Mouse (Mus musculus): ENCODE measurements around the gene Dnpep. TPM values are rescaled to one million over a fixed set of nuclear protein-coding genes. Genes with fewer than 3 reads are reported as not detected.

Gene Dnpep
- polyA plus RNA-seq, 1 experiment from 2014 or later = 52.4 TPM

DNA sequence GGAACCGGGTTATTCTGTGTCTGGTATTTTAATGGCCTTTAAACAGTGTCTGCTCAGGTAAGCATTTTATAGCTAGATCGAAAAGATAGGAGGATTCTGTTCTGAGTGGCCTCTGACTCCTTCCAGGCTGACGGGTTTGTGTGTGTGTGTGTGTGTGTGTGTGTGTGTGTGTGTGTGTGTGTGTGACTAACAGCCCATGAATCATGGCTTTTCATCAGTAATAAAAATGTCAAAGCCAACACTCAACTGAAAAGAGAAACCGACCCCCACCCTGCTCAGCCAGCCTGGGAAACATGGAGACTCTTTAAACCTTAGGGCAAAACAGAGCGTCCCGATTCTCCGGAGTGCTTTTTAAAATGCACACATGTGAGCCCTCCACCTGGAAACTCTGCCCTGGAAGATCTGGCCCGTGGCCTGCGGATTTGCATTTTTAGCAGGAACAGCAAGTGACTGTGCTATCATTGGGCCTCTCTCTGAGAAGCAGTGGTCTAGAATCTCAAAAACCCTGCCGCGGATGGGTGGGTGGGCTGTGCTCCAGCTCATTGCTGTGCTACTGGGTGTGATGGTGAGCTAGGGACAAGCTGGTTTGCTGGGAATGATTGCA, 20.4 kb upstream of the Dnpep start:
- H3K36me3 ChIP-seq (ENCODE audit: control insufficient read depth, insufficient read depth) = no peaks in the 10 kb centered on the region
- H3K4me2 ChIP-seq (ENCODE audit: low read depth, low read length) = no peak overlapping the region
- H3K9ac ChIP-seq (ENCODE audit: low read depth, low read length) = no peak overlapping the region
- no peaks in the 10 kb centered on the region for H3K9me3 ChIP-seq (replicated peaks; ENCODE audit: control insufficient read depth, low read length)
- 32% methylated on average over 11 of the region's 11 CpGs for WGBS (ENCODE audit: insufficient replicate concordance)
- H3K4me1 ChIP-seq (ENCODE audit: control insufficient read depth, low read depth, low read length) = no peaks in the 10 kb centered on the region
- H3K27me3 ChIP-seq (ENCODE audit: control insufficient read depth, insufficient read depth, low read depth, low read length) = peaks cover 7% of the 10 kb centered on the region; the same call in 1 of the 2 replicates
- no peak for ATAC-seq (ENCODE audit: low read depth)
- H3K27ac ChIP-seq (ENCODE audit: low read length) = no peak overlapping the region
- H3K4me3 ChIP-seq (ENCODE audit: low read depth, low read length) = no peak overlapping the region

DNA sequence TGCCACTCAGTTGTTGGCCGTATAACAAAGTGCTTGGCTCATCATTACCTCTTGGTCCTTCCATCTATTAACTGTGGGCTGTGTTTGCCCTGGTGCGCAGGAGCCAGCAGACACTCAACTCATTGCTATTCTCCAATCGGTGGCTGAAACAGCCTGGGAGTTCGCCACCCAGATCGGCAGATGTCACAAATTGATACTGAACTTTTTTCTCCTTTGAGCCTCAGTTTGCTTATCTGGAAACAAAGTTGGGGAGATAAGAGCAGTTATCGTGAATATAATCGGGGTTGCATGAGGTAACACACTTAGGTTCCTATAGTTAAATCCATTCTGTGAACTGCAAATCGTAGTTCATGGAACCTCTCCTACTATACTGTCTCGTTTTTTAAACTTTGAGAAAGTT, 19.3 kb upstream of the Dnpep start:
- 35% methylated on average over 9 of the region's 9 CpGs for WGBS (ENCODE audit: insufficient replicate concordance)
- H3K4me1 ChIP-seq (ENCODE audit: control insufficient read depth, low read depth, low read length) = no peaks in the 10 kb centered on the region
- H3K36me3 ChIP-seq (ENCODE audit: control insufficient read depth, insufficient read depth) = no peaks in the 10 kb centered on the region
- H3K27ac ChIP-seq (ENCODE audit: low read length) = no peak overlapping the region
- peaks cover 5% of the 10 kb centered on the region; the same call in 1 of the 2 replicates for H3K27me3 ChIP-seq (ENCODE audit: control insufficient read depth, insufficient read depth, low read depth, low read length)
- H3K4me3 ChIP-seq (ENCODE audit: low read depth, low read length) = no peak overlapping the region
- no peaks in the 10 kb centered on the region for H3K9me3 ChIP-seq (replicated peaks; ENCODE audit: control insufficient read depth, low read length)
- no peak overlapping the region for H3K9ac ChIP-seq (ENCODE audit: low read depth, low read length)
- no peak for ATAC-seq (ENCODE audit: low read depth)
- no peak overlapping the region for H3K4me2 ChIP-seq (ENCODE audit: low read depth, low read length)

DNA sequence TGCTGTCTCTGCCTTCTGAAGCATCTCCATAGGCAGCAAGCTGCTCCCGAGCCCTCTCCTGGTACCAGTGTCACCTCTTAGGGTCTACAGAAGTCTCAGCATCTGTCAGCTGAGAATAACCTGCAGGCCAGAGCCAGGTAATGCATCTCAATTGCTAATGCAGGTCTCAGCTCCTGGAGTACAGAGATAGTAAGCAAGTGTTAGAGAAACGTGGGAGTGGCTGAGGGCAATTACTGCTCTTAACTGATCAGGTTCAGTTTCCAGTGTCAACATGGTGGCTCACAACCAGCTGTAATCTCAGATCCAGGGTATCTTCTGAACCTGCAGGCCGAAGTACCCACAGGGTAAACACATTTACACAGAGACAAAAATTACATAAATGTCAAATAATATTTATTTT, 18.7 kb upstream of the Dnpep start:
- H3K9me3 ChIP-seq (replicated peaks; ENCODE audit: control insufficient read depth, low read length) = no peaks in the 10 kb centered on the region
- WGBS (ENCODE audit: insufficient replicate concordance) = 38% methylated on average over 3 of the region's 3 CpGs
- H3K4me2 ChIP-seq (ENCODE audit: low read depth, low read length) = no peak overlapping the region
- H3K27ac ChIP-seq (ENCODE audit: low read length) = no peak overlapping the region
- H3K4me1 ChIP-seq (ENCODE audit: control insufficient read depth, low read depth, low read length) = no peaks in the 10 kb centered on the region
- ATAC-seq (ENCODE audit: low read depth) = no peak
- no peaks in the 10 kb centered on the region for H3K36me3 ChIP-seq (ENCODE audit: control insufficient read depth, insufficient read depth)
- H3K4me3 ChIP-seq (ENCODE audit: low read depth, low read length) = no peak overlapping the region
- no peak overlapping the region for H3K9ac ChIP-seq (ENCODE audit: low read depth, low read length)
- no peaks in the 10 kb centered on the region for H3K27me3 ChIP-seq (ENCODE audit: control insufficient read depth, insufficient read depth, low read depth, low read length)

DNA sequence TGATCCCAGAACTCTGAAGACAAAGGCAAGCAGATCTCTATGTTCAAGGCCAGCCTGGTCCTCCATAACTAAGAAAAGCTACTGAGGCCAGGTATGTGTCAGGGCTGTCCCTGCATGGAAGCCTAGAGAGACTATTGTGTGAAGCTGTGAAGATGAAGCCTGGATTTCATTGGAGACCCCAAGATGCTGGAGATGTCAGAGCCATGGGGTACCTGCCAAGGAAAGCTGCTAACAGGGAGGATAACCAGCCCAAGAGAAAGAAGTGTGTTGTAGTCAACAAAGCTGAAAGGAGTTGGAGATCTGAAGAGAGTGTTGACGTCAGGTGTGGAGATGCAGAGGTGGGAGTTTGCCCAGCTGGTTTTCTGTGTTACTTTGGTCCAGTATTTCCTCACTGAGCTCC, 13.5 kb upstream of the Dnpep start:
- Histone ChIP-seq H3K4me2 (ENCODE audit: low read depth, low read length) (no peak overlapping the region), H3K9ac (ENCODE audit: low read depth, low read length) (no peak overlapping the region), H3K36me3 (ENCODE audit: control insufficient read depth, insufficient read depth) (no peaks in the 10 kb centered on the region), H3K27ac (ENCODE audit: low read length) (no peak overlapping the region), H3K27me3 (ENCODE audit: control insufficient read depth, insufficient read depth, low read depth, low read length) (no peaks in the 10 kb centered on the region), H3K4me1 (ENCODE audit: control insufficient read depth, low read depth, low read length) (no peaks in the 10 kb centered on the region), H3K9me3 (replicated peaks; ENCODE audit: control insufficient read depth, low read length) (no peaks in the 10 kb centered on the region), H3K4me3 (ENCODE audit: low read depth, low read length) (no peak overlapping the region)
- no peak for ATAC-seq (ENCODE audit: low read depth)
- WGBS (ENCODE audit: insufficient replicate concordance) = 42% methylated on average over 1 of the region's 1 CpGs

DNA sequence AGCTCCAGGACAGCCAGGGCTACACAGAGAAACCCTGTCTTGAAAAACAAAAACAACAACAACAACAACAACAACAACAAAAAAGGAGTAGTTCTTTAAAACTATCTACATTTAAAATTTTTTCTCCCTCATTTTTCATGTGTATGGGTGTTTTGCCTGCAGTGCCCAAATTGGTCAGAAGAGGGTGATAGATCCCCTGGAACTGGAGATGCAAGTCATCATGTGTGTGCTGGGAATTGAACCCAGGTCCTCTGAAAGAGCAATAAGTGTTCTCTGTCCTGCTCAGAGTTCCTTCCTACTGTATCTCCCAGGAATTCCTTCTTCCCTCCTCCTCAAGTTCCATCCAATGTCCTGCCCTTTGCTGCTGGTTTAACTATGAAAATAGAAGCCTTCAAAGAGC, 9.7 kb upstream of the Dnpep start:
- Histone ChIP-seq H3K4me1 (ENCODE audit: control insufficient read depth, low read depth, low read length) (no peaks in the 10 kb centered on the region), H3K9me3 (replicated peaks; ENCODE audit: control insufficient read depth, low read length) (no peaks in the 10 kb centered on the region), H3K27ac (ENCODE audit: low read length) (no peak overlapping the region), H3K4me3 (ENCODE audit: low read depth, low read length) (no peak overlapping the region), H3K9ac (ENCODE audit: low read depth, low read length) (no peak overlapping the region), H3K36me3 (ENCODE audit: control insufficient read depth, insufficient read depth) (no peaks in the 10 kb centered on the region), H3K4me2 (ENCODE audit: low read depth, low read length) (no peak overlapping the region), H3K27me3 (ENCODE audit: control insufficient read depth, insufficient read depth, low read depth, low read length) (no peaks in the 10 kb centered on the region)
- no peak for ATAC-seq (ENCODE audit: low read depth)

DNA sequence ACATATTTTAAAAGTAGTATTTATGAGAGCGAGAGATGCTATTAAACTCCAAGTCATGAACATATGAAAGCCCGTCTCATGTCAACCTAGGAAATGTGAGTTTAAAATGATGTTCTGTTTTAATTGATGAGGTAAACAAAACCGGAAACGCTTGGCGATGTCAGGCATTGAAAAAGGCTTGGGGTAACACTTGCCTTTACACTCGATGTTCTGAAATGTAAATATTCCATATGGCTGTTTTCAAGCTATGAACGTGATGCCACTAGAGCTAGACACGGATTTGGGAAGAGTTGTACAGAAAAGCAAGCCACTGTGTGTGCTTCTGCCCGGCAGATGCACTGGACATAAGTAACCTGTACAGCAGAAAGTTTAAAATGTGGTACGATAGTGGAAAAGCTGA, 1.4 kb upstream of the Dnpep start:
- 76% methylated on average over 10 of the region's 10 CpGs for WGBS (ENCODE audit: insufficient replicate concordance)
- H3K27ac ChIP-seq (ENCODE audit: low read length) = no peak overlapping the region
- H3K4me2 ChIP-seq (ENCODE audit: low read depth, low read length) = no peak overlapping the region
- no peaks in the 10 kb centered on the region for H3K9me3 ChIP-seq (replicated peaks; ENCODE audit: control insufficient read depth, low read length)
- no peak for ATAC-seq (ENCODE audit: low read depth)
- H3K4me3 ChIP-seq (ENCODE audit: low read depth, low read length) = no peak overlapping the region
- H3K4me1 ChIP-seq (ENCODE audit: control insufficient read depth, low read depth, low read length) = peaks cover 17% of the 10 kb centered on the region
- H3K27me3 ChIP-seq (ENCODE audit: control insufficient read depth, insufficient read depth, low read depth, low read length) = no peaks in the 10 kb centered on the region
- no peak overlapping the region for H3K9ac ChIP-seq (ENCODE audit: low read depth, low read length)
- H3K36me3 ChIP-seq (ENCODE audit: control insufficient read depth, insufficient read depth) = no peaks in the 10 kb centered on the region; the same call in 1 of the 2 replicates

DNA sequence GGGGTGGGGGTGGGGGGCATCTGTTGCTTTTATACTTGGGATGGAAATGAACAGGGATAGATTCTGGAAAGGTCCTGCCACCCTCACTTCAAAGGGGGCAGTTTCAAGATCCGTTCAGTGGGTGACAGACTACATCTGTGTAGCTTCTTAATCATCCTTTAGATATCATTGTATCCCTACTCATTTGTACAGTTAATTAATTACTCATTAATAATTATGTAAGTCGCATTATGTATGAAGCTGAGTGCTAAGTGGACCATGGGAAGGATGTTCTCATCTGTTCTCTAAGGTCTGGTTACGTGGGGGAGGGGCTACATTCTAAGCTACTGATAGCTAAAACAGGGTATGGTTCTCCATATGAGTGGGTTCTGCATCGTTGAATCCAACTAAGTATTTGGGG, 946 bp upstream of the Dnpep start:
- Histone ChIP-seq H3K27ac (ENCODE audit: low read length) (no peak overlapping the region), H3K36me3 (ENCODE audit: control insufficient read depth, insufficient read depth) (no peaks in the 10 kb centered on the region; the same call in 1 of the 2 replicates), H3K4me3 (ENCODE audit: low read depth, low read length) (no peak overlapping the region), H3K27me3 (ENCODE audit: control insufficient read depth, insufficient read depth, low read depth, low read length) (no peaks in the 10 kb centered on the region), H3K9ac (ENCODE audit: low read depth, low read length) (no peak overlapping the region), H3K4me1 (ENCODE audit: control insufficient read depth, low read depth, low read length) (peaks cover 17% of the 10 kb centered on the region), H3K4me2 (ENCODE audit: low read depth, low read length) (no peak overlapping the region), H3K9me3 (replicated peaks; ENCODE audit: control insufficient read depth, low read length) (no peaks in the 10 kb centered on the region)
- WGBS (ENCODE audit: insufficient replicate concordance) = 77% methylated on average over 4 of the region's 4 CpGs
- ATAC-seq (ENCODE audit: low read depth) = no peak

DNA sequence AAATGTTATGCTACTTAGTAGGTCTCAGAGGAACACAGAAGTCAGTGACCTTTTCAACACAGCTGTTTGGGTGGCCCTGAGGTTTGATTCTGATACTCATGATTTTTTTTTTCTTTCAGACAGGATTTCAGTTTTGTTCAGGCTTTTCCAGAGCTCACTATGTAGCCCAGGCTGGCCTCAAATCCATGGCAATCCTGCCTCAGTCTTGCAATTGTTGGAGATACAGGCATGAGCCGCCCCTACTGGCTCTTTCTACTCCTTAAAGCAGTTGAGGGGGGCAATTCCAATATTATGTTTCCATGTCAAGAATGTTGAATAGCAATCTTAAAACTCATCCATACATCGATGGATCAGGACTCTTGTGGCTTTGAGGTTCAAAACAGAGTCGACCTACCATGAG, 511 bp upstream of the Dnpep start:
- peak overlapping the region; percentile 52 for H3K9ac ChIP-seq (ENCODE audit: low read depth, low read length)
- H3K4me1 ChIP-seq (ENCODE audit: control insufficient read depth, low read depth, low read length) = peaks cover 17% of the 10 kb centered on the region
- ATAC-seq (ENCODE audit: low read depth) = no peak
- peak overlapping the region; percentile 73 for H3K27ac ChIP-seq (ENCODE audit: low read length)
- no peaks in the 10 kb centered on the region for H3K27me3 ChIP-seq (ENCODE audit: control insufficient read depth, insufficient read depth, low read depth, low read length)
- 54% methylated on average over 3 of the region's 3 CpGs for WGBS (ENCODE audit: insufficient replicate concordance)
- H3K4me2 ChIP-seq (ENCODE audit: low read depth, low read length) = peak overlapping the region; percentile 96
- no peaks in the 10 kb centered on the region; the same call in 1 of the 2 replicates for H3K36me3 ChIP-seq (ENCODE audit: control insufficient read depth, insufficient read depth)
- H3K9me3 ChIP-seq (replicated peaks; ENCODE audit: control insufficient read depth, low read length) = no peaks in the 10 kb centered on the region
- H3K4me3 ChIP-seq (ENCODE audit: low read depth, low read length) = peak overlapping the region; percentile 88

DNA sequence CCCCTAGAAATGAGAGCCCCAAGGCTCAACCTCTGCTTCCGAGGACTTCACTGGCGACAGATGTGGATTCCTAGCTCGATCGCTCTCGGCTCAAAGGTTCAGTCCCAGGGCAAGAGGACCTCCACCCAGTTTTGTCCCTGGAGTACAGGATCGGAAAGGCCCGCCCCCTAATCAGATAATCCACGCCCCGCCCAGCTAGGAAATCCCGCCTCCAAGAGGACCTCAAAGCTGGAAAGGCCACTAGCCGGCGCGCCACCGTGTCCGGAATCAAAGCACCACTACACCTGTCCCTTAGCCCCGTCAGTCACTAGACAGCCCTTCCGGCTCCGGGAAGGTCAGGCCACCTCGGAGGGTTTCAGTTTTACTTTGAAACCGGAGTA, 939 bp downstream of the Dnpep start:
- ATAC-seq (ENCODE audit: low read depth) = peak; percentile 6

More for the DNA sequence above, 939 bp downstream of the Dnpep start:
- Histone ChIP-seq H3K27me3 (ENCODE audit: control insufficient read depth, insufficient read depth, low read depth, low read length) (no peaks in the 10 kb centered on the region), H3K9me3 (replicated peaks; ENCODE audit: control insufficient read depth, low read length) (no peaks in the 10 kb centered on the region), H3K27ac (ENCODE audit: low read length) (peak overlapping the region; percentile 97), H3K36me3 (ENCODE audit: control insufficient read depth, insufficient read depth) (peaks cover 10% of the 10 kb centered on the region), H3K4me1 (ENCODE audit: control insufficient read depth, low read depth, low read length) (peaks cover 17% of the 10 kb centered on the region), H3K9ac (ENCODE audit: low read depth, low read length) (peak overlapping the region; percentile 79), H3K4me2 (ENCODE audit: low read depth, low read length) (peak overlapping the region; percentile 96), H3K4me3 (ENCODE audit: low read depth, low read length) (peak overlapping the region; percentile 88)
- under 1% methylated on average over 19 of the region's 20 CpGs for WGBS (ENCODE audit: insufficient replicate concordance)
